Mouse (Mus musculus): Measurements from ENCODE around the gene Tspan9. TPM values are rescaled to one million over a fixed set of nuclear protein-coding genes. Genes with fewer than 3 reads are reported as not detected.

Gene Tspan9
- polyA plus RNA-seq, 1 experiment from 2014 or later, result 29.3 TPM

- H3K27me3 ChIP-seq, result peaks cover 25% of the 10 kb centered on the region
- H3K4me2 ChIP-seq (replicated peaks), result no peak overlapping the region
- no peak overlapping the region for H3K9ac ChIP-seq (replicated peaks)
- H3K36me3 ChIP-seq, result no peaks in the 10 kb centered on the region
- H3K4me3 ChIP-seq (replicated peaks), result no peak overlapping the region
- H3K9me3 ChIP-seq, result no peaks in the 10 kb centered on the region
- H3K4me1 ChIP-seq (replicated peaks), result peaks cover 45% of the 10 kb centered on the region
- H3K27ac ChIP-seq, result no peak overlapping the region
- 46% methylated on average over 6 of the region's 6 CpGs for WGBS
- ATAC-seq, result no peak
Observed at GRCm38 (mm10) chr6:128038568-128038967, 104.8 kb downstream of the Tspan9 start.

- H3K9ac ChIP-seq (replicated peaks), result no peak overlapping the region
- H3K4me2 ChIP-seq (replicated peaks), result no peak overlapping the region
- peaks cover 48% of the 10 kb centered on the region for H3K4me1 ChIP-seq (replicated peaks)
- H3K27ac ChIP-seq, result no peak overlapping the region
- H3K27me3 ChIP-seq, result peaks cover 36% of the 10 kb centered on the region
- no peaks in the 10 kb centered on the region for H3K36me3 ChIP-seq
- ATAC-seq, result no peak
- WGBS, result 83% methylated on average over 9 of the region's 9 CpGs
- H3K4me3 ChIP-seq (replicated peaks), result no peak overlapping the region
- H3K9me3 ChIP-seq, result no peaks in the 10 kb centered on the region
Observed at GRCm38 (mm10) chr6:128036597-128036996, 106.8 kb downstream of the Tspan9 start.

- Histone ChIP-seq H3K9me3 (no peaks in the 10 kb centered on the region), H3K9ac (replicated peaks) (peak overlapping the region; percentile 59; the same call in 1 of the 2 replicates), H3K27me3 (peaks cover 41% of the 10 kb centered on the region), H3K36me3 (no peaks in the 10 kb centered on the region), H3K4me2 (replicated peaks) (peak overlapping the region; percentile 96), H3K4me1 (replicated peaks) (peaks cover 48% of the 10 kb centered on the region), H3K4me3 (replicated peaks) (peak overlapping the region; percentile 51), H3K27ac (peak overlapping the region; percentile 9; the same call in 1 of the 2 replicates)
- ATAC-seq, result peak; percentile 22; the same call in 1 of the 2 replicates
- 5% methylated on average over 4 of the region's 4 CpGs for WGBS
Observed at GRCm38 (mm10) chr6:128035930-128036309, 107.5 kb downstream of the Tspan9 start.

- peak overlapping the region; percentile 51 for H3K4me3 ChIP-seq (replicated peaks)
- peak overlapping the region; percentile 76 for H3K27ac ChIP-seq
- H3K9ac ChIP-seq (replicated peaks), result peak overlapping the region; percentile 73
- H3K4me1 ChIP-seq (replicated peaks), result peaks cover 50% of the 10 kb centered on the region
- peak overlapping the region; percentile 96 for H3K4me2 ChIP-seq (replicated peaks)
- ATAC-seq, result peak; percentile 55
- WGBS, result 1% methylated on average over 36 of the region's 36 CpGs
- H3K36me3 ChIP-seq, result no peaks in the 10 kb centered on the region
- H3K27me3 ChIP-seq, result peaks cover 41% of the 10 kb centered on the region
- no peaks in the 10 kb centered on the region for H3K9me3 ChIP-seq
Observed at GRCm38 (mm10) chr6:128035250-128035929, 108.0 kb downstream of the Tspan9 start.

- peak overlapping the region; percentile 96 for H3K4me2 ChIP-seq (replicated peaks)
- peak overlapping the region; percentile 73 for H3K9ac ChIP-seq (replicated peaks)
- peak; percentile 85 for ATAC-seq
- H3K36me3 ChIP-seq, result no peaks in the 10 kb centered on the region
- peaks cover 57% of the 10 kb centered on the region for H3K4me1 ChIP-seq (replicated peaks)
- H3K27me3 ChIP-seq, result peaks cover 41% of the 10 kb centered on the region
- H3K4me3 ChIP-seq (replicated peaks), result peak overlapping the region; percentile 51
- no peaks in the 10 kb centered on the region for H3K9me3 ChIP-seq
- under 1% methylated on average over 80 of the region's 80 CpGs for WGBS
- H3K27ac ChIP-seq, result peak overlapping the region; percentile 76
Observed at GRCm38 (mm10) chr6:128034317-128035249, 108.8 kb downstream of the Tspan9 start.

- Histone ChIP-seq H3K27ac (no peak overlapping the region), H3K9ac (replicated peaks) (peak overlapping the region; percentile 73)
- 9% methylated on average over 4 of the region's 4 CpGs for WGBS
Observed at GRCm38 (mm10) chr6:128033868-128034250, 109.5 kb downstream of the Tspan9 start.

GRCm38 (mm10) chr6:128033172-128033867 is 110.1 kb downstream of the Tspan9 start:
- Histone ChIP-seq H3K9ac (replicated peaks) (no peak overlapping the region), H3K4me1 (replicated peaks) (peaks cover 68% of the 10 kb centered on the region), H3K4me3 (replicated peaks) (peak overlapping the region; percentile 51), H3K4me2 (replicated peaks) (peak overlapping the region; percentile 96), H3K27me3 (peaks cover 37% of the 10 kb centered on the region), H3K27ac (no peak overlapping the region), H3K36me3 (no peaks in the 10 kb centered on the region), H3K9me3 (no peaks in the 10 kb centered on the region)
- 33% methylated on average over 11 of the region's 11 CpGs for WGBS
- no peak for ATAC-seq

More at GRCm38 (mm10) chr6:128033868-128034250, 109.5 kb downstream of the Tspan9 start:
- Histone ChIP-seq H3K36me3 (no peaks in the 10 kb centered on the region), H3K4me2 (replicated peaks) (peak overlapping the region; percentile 96), H3K4me1 (replicated peaks) (peaks cover 64% of the 10 kb centered on the region), H3K27me3 (peaks cover 41% of the 10 kb centered on the region), H3K9me3 (no peaks in the 10 kb centered on the region), H3K4me3 (replicated peaks) (peak overlapping the region; percentile 51)
- ATAC-seq, result no peak

GRCm38 (mm10) chr6:128032252-128033171 is 110.9 kb downstream of the Tspan9 start:
- Histone ChIP-seq H3K4me1 (replicated peaks) (peaks cover 66% of the 10 kb centered on the region), H3K27ac (no peak overlapping the region), H3K27me3 (peaks cover 31% of the 10 kb centered on the region), H3K9me3 (no peaks in the 10 kb centered on the region), H3K36me3 (no peaks in the 10 kb centered on the region), H3K4me3 (replicated peaks) (0 out of 2 replicates have a peak overlapping the region, but pooled peaks have one; percentile 51), H3K9ac (replicated peaks) (no peak overlapping the region), H3K4me2 (replicated peaks) (peak overlapping the region; percentile 96)
- 30% methylated on average over 16 of the region's 16 CpGs for WGBS
- ATAC-seq, result no peak

- no peak overlapping the region for H3K4me2 ChIP-seq (replicated peaks)
- ATAC-seq, result no peak
- no peak overlapping the region for H3K9ac ChIP-seq (replicated peaks)
- WGBS, result 58% methylated on average over 2 of the region's 2 CpGs
- peaks cover 22% of the 10 kb centered on the region for H3K27me3 ChIP-seq
- peaks cover 65% of the 10 kb centered on the region for H3K4me1 ChIP-seq (replicated peaks)
- H3K4me3 ChIP-seq (replicated peaks), result no peak overlapping the region
- no peak overlapping the region for H3K27ac ChIP-seq
- no peaks in the 10 kb centered on the region for H3K36me3 ChIP-seq
- H3K9me3 ChIP-seq, result no peaks in the 10 kb centered on the region
Observed at GRCm38 (mm10) chr6:128031584-128031983, 111.8 kb downstream of the Tspan9 start.

- no peaks in the 10 kb centered on the region for H3K36me3 ChIP-seq
- H3K4me1 ChIP-seq (replicated peaks), result peaks cover 60% of the 10 kb centered on the region
- no peak for ATAC-seq
- peaks cover 20% of the 10 kb centered on the region for H3K27me3 ChIP-seq
- WGBS, result 63% methylated on average over 4 of the region's 4 CpGs
- H3K4me2 ChIP-seq (replicated peaks), result no peak overlapping the region
- no peak overlapping the region for H3K9ac ChIP-seq (replicated peaks)
- no peak overlapping the region for H3K4me3 ChIP-seq (replicated peaks)
- H3K27ac ChIP-seq, result no peak overlapping the region
- H3K9me3 ChIP-seq, result no peaks in the 10 kb centered on the region
Observed at GRCm38 (mm10) chr6:128031096-128031495, 112.3 kb downstream of the Tspan9 start.

GRCm38 (mm10) chr6:128030475-128030874 is 112.9 kb downstream of the Tspan9 start:
- Histone ChIP-seq H3K27ac (no peak overlapping the region), H3K27me3 (peaks cover 20% of the 10 kb centered on the region), H3K4me1 (replicated peaks) (peaks cover 54% of the 10 kb centered on the region), H3K4me2 (replicated peaks) (no peak overlapping the region), H3K9ac (replicated peaks) (no peak overlapping the region), H3K4me3 (replicated peaks) (no peak overlapping the region), H3K9me3 (no peaks in the 10 kb centered on the region), H3K36me3 (no peaks in the 10 kb centered on the region)
- ATAC-seq, result no peak
- 55% methylated on average over 6 of the region's 6 CpGs for WGBS
